Mouse (Mus musculus): ENCODE measurements around the gene Sphk1.
A peak's percentile ranks its signal among the peaks of the same experiment; 100 is the strongest.

Sphk1 gene

GRCm38 (mm10) chr11:116536685-116537084 lies 6.0 kb downstream of the Sphk1 start:
- DNase-seq (ENCODE audit: low read depth, low spot score), result no peak

GRCm38 (mm10) chr11:116537388-116537787 lies 6.7 kb downstream of the Sphk1 start:
- DNase-seq (ENCODE audit: low read depth, low spot score), result no peak

- DNase-seq (ENCODE audit: low read depth, low spot score), result no peak
Observed at GRCm38 (mm10) chr11:116538142-116538735, 7.5 kb downstream of the Sphk1 start.

- no peak for DNase-seq (ENCODE audit: low read depth, low spot score)
Observed at GRCm38 (mm10) chr11:116541183-116541582, 10.5 kb downstream of the Sphk1 start.

GRCm38 (mm10) chr11:116543110-116543509 lies 12.4 kb downstream of the Sphk1 start:
- peak; percentile 34 for DNase-seq (ENCODE audit: low read depth, low spot score)

GRCm38 (mm10) chr11:116547296-116548060 lies 16.8 kb downstream of the Sphk1 start:
- no peak for DNase-seq (ENCODE audit: low read depth, low spot score)

GRCm38 (mm10) chr11:116548780-116549179 lies 18.1 kb downstream of the Sphk1 start:
- no peak for DNase-seq (ENCODE audit: low read depth, low spot score)

GRCm38 (mm10) chr11:116549273-116550038 lies 18.7 kb downstream of the Sphk1 start:
- no peak for DNase-seq (ENCODE audit: low read depth, low spot score)

GRCm38 (mm10) chr11:116550748-116551147 lies 20.0 kb downstream of the Sphk1 start:
- no peak for DNase-seq (ENCODE audit: low read depth, low spot score)

- no peak for DNase-seq (ENCODE audit: low read depth, low spot score)
Observed at GRCm38 (mm10) chr11:116552194-116552593, 21.5 kb downstream of the Sphk1 start.

- peak; percentile 62 for DNase-seq (ENCODE audit: low read depth, low spot score)
Observed at GRCm38 (mm10) chr11:116554171-116554878, 23.6 kb downstream of the Sphk1 start.

GRCm38 (mm10) chr11:116555572-116555971 lies 24.8 kb downstream of the Sphk1 start:
- no peak for DNase-seq (ENCODE audit: low read depth, low spot score)

- no peak for DNase-seq (ENCODE audit: low read depth, low spot score)
Observed at GRCm38 (mm10) chr11:116556308-116556707, 25.6 kb downstream of the Sphk1 start.

GRCm38 (mm10) chr11:116565283-116566041 lies 34.7 kb downstream of the Sphk1 start:
- DNase-seq (ENCODE audit: low read depth, low spot score), result no peak

GRCm38 (mm10) chr11:116567531-116567930 lies 36.8 kb downstream of the Sphk1 start:
- DNase-seq (ENCODE audit: low read depth, low spot score), result no peak

- DNase-seq (ENCODE audit: low read depth, low spot score), result no peak
Observed at GRCm38 (mm10) chr11:116570821-116571220, 40.1 kb downstream of the Sphk1 start.

- DNase-seq (ENCODE audit: low read depth, low spot score), result no peak
Observed at GRCm38 (mm10) chr11:116571767-116572679, 41.3 kb downstream of the Sphk1 start.

GRCm38 (mm10) chr11:116572756-116573543 lies 42.2 kb downstream of the Sphk1 start:
- DNase-seq (ENCODE audit: low read depth, low spot score), result no peak

- DNase-seq (ENCODE audit: low read depth, low spot score), result no peak
Observed at GRCm38 (mm10) chr11:116574486-116574885, 43.8 kb downstream of the Sphk1 start.
